Mouse (Mus musculus) MEL (cell line): ENCODE data around the gene Xbp1.

Source experiments
- TAL1 ChIP-seq: IDR thresholded peaks from 2 replicates; pipeline ENCODE4 v1.6.1; 2012; ENCODE audit warnings: mild to moderate bottlenecking, inconsistent platforms, low read length, moderate library complexity, mixed read lengths
- TCF12 ChIP-seq: IDR thresholded peaks from 2 replicates; pipeline ENCODE4 v1.6.1; 2014; ENCODE audit warnings: low read depth, mild to moderate bottlenecking, inconsistent platforms, low read length, improper control_type of control experiment, moderate library complexity

DNA sequence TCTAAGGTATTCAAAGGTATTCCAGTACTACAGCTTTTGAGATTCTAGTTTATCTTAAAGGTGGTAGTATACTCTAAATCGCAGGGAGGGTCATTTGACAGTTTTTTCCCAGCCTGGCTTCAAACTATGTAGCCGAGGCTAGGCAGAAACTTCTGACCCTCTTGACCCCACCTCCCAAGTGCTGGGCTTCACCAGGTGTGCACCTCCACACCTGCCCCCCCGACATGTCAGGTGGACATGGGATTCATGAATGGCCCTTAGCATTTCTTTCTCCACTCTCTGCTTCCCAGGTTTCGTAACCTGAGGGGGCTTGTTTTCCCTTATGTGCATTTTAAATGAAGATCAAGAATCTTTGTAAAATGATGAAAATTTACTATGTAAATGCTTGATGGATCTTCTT, 5.0 kb downstream of the Xbp1 start:
- TF ChIP-seq TAL1: no peak
- TF ChIP-seq TCF12: no peak
